Mouse (Mus musculus) mature B cell (primary cell): ENCODE results near the gene Taf7l.

Experiments
- in situ Hi-C: fragments of 300-500 bp; cut with MboI; formaldehyde crosslinking; loops from 2 replicates; pipeline ENCODE4 v1.14.3; 2019

Taf7l gene

GRCm38 (mm10) chrX:134476290-134476689, at the start of gene Taf7l:
Gene Taf7l (minus strand): TSS chrX:134476490.
- in situ Hi-C loops: no loop called here

DNA sequence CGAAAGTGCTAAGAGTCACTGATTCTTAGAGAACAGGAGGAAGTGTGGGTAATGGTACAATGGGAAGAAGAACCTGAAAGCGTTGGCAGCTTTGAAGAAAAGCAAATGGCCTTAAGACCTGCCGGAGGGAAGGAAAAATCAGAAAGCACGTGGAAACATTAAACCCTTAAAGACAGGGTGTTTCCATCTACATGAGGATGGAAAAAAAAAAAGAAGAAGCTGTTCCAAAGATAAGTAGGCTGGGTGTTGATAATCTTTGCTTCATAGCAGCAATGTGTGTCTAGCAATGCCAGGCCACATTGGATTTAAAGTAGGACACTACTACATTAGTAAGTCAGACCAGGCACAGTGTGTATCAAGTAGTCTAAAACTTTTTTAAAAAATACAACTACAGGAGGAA, 49.0 kb upstream of the Taf7l start:
- in situ Hi-C loops: no loop called here

DNA sequence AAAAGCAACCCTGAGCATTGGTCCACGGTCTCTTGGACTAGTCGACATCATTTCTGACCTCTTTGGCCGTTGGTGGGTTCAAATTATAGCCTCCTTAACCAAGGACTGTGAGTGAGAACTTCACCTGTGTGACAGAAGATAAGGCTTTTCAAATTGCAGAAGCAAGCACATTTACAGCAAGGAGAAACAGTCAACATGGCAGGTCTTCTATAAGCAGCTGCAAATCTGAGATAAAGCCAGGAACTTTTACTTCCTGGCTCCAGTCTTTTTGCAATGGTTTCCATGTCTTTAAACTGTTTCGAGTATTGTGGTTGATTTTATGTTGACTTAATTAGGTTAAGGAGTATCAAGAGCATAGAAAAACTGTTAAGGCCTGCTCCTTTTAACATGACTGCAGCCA, 47.5 kb upstream of the Taf7l start:
- in situ Hi-C loops: no loop called here

GRCm38 (mm10) chrX:134509473-134509872, 33.2 kb upstream of the Taf7l start:
- in situ Hi-C loops: no loop called here

DNA sequence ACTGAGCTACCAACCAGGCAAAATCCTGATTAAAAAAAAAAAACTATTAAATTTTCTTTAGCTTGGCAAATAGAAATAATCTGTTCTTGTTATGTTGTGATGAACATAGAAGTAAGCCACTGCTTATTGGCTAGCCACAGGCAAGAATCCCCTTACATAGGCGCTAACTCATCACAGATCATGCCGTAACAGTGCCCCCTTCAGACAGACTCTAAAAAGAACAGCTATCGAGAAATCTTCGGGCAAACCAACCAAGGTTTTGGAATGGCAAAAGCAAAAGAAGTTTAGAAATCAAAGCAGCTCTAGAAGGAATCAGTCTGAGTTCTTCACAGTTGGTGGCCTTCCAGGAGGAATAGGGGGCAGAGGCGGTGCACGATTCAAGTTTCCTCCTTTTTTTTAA, 31.7 kb upstream of the Taf7l start:
- in situ Hi-C loops: no loop called here

DNA sequence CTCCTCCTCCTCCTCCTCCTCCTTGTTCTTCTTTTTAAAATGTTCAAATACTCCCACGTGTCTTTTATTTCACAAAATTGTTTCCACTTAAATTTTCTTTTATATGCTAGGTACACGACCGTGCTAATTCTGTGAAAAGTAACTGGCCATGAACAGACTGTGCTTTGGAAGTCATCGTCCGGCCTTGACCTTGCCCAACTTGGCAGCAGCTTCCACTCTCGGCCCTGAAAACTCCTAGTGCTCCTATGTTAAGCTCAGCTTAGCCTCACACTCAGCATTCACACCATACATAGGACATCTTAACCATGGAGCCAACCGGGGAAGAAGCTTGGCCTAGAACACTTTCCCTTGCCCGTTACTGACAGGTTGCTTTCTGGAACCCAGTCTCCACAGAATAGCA, 24.4 kb upstream of the Taf7l start:
- in situ Hi-C loops: no loop called here

GRCm38 (mm10) chrX:134481720-134482119, 5.4 kb upstream of the Taf7l start:
- in situ Hi-C loops: no loop called here

GRCm38 (mm10) chrX:134474988-134475710, 1.1 kb downstream of the Taf7l start:
- in situ Hi-C loops: no loop called here

DNA sequence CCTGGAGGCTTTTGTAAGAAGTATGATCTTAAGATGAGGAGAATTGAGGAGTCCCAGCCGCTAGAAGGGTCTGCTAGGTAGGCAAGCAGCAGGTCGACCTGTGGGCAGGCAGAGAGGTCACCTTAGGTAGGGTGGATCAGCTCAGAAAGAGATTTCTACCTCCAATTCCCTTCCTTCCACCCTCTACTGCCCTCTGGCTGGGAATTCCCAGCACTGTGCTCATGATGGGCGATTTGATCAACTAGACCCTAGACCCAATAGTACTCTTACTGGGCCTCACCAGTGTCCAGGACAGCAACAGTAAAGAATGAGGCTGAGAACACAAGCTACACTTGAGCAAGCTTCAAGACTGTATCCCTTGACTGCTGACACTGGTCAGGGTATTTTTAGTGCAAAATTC, 49.0 kb downstream of the Taf7l start:
- in situ Hi-C loops: no loop called here

DNA sequence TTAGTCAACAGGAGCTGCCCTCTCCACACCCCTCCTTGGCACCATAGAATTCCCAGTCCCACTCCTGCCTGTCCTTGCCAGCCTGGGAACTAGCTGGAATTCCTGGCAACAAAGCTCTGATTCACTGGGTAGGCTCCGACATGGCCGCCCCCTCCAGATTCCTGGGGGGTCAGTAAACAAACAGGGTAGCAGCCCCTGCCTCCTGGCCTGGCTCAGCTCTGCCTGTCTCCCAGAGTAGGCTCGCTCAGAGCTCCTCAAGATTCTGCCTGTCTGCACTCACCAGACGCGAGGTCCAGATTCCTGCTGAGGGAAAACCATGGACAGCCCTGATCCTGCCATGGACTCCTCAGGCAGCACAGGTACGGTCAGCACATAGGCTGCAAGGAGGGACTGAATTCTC, 49.5 kb downstream of the Taf7l start:
- in situ Hi-C loops: no loop called here

DNA sequence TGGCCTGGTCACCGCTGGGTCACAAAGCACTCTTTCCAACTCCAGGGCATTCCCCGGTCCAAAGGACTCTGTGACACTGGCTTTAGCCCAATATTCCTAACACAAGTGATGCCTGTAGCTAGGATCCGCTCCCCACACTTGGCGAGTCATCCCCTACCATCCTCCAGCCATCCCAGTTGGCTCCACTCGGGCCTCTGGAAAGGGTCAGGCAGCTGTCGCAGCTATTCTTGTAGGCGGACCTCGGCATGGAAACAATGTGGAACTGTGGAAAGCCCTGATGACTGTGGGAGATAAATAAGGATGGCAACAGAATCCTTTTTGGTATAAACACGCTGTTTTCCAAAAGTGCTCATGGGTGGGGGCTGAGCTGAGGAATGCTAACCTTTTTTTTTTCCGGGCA, 50.5 kb downstream of the Taf7l start:
- in situ Hi-C loops: no loop called here

GRCm38 (mm10) chrX:134424263-134424662, 52.0 kb downstream of the Taf7l start:
- in situ Hi-C loops: no loop called here

DNA sequence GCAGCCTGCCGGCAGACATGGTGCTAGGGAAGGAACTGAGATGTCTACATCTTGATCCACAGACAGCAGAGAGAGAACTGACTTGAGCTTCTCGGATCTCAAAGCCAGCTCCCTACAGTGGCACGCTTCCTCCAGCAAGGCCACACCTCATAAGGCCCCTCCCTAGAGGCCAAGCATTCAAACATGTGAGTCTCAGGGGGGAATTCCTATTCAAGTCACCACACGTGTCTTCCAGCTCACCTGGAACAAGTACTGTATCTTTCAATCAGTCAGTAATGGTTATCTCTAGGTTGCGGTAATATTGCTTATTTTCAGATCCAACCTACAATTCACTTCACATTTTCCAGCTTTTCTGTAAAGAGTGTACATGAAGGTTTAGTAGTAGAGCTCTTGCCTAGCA, 56.2 kb downstream of the Taf7l start:
- in situ Hi-C loops: no loop called here

- in situ Hi-C loops: no loop called here
Observed at GRCm38 (mm10) chrX:134412096-134412495, 64.2 kb downstream of the Taf7l start.
